Mouse (Mus musculus) gastrocnemius, adult 2 months (tissue): Measurements from ENCODE around the gene Pla2g12b. TPM values are rescaled to one million over a fixed set of nuclear protein-coding genes. Genes with fewer than 3 reads are reported as not detected.
"Not testable (repeated sequence)": the region's sequence is repeated elsewhere in the genome, so short reads cannot be mapped to it uniquely, and the experiment has no call there.

Source experiments
- DNase-seq: peaks from one replicate; pipeline ENCODE4 v3.0.0; 2022
- H3K27ac ChIP-seq: fragments of 200-600 bp; 2 replicates; pipeline ENCODE4 v1.8.1; 2022; ENCODE audit warnings: mild to moderate bottlenecking
- H3K4me3 ChIP-seq: fragments of 200-600 bp; 2 replicates; pipeline ENCODE4 v1.8.1; 2022; ENCODE audit warnings: mild to moderate bottlenecking, moderate library complexity
- CTCF ChIP-seq: fragments of 200-600 bp; IDR thresholded peaks from 2 replicates; pipeline ENCODE4 v1.8.1; 2022; ENCODE audit warnings: antibody characterized with exemption, mild to moderate bottlenecking, moderate library complexity
- intact Hi-C: fragments of 180-260 bp; cut with DNase I; formaldehyde crosslinking; loops from one replicate; pipeline ENCODE4 v1.15.1; 2025
- total RNA-seq, 2 experiments: library from RNA; stranded (reverse); gene quantifications; 2 replicates each; pipeline ENCODE4 v1.2.3; 2021

The Pla2g12b gene
- total RNA-seq, 2 experiments from 2014 or later: not detected

DNA sequence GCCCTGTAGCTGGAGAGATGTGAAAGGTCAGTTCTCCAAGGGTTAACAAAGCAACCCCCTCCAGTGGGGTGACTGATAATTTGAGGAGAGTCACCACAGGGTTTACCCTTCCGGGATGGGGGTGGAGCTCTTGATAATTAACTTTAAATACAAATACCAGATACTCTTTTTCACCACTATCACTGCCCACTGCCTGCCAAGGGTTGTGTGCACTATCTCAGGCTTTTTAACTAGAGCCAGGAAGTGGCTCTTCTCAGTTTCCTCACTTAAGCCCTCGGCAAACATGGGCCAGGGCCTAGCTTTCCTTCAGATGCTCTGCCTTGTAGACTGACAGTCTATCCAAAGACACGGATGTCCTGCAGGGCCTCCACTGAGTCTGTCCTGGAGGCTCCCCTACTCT lies 23.5 kb upstream of the Pla2g12b start:
- no peak for DNase-seq
- no peak overlapping the region for H3K27ac ChIP-seq
- TF ChIP-seq CTCF: no peak
- no peak overlapping the region for H3K4me3 ChIP-seq
- intact Hi-C loops: loop anchor here (10.0 kb wide), 1 partner anchor 485 kb away; no protein-coding TSS in a partner anchor

DNA sequence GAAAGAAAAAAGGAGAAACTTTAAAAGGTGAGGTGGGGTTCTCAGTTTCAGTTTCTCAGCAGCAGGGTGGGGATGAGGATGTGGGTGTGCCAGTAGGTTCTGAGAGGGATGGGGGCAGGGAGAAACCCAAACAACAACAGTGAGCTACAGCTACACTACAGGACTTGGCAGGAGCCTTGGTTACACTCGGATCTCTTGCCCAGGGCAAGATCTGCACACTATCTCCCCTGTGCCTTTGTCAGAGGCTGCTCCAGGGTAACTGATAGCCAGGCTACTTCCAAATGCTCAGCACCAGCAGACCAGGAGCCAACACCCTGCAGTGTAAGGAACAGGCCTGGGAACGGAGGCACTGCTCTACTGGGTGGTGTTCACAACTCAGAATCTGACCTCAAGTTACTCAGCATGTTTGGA lies 23.0 kb upstream of the Pla2g12b start:
- intact Hi-C loops: no loop called here
- DNase-seq: no peak
- TF ChIP-seq CTCF: no peak
- Histone ChIP-seq H3K27ac (no peak overlapping the region), H3K4me3 (no peak overlapping the region)

DNA sequence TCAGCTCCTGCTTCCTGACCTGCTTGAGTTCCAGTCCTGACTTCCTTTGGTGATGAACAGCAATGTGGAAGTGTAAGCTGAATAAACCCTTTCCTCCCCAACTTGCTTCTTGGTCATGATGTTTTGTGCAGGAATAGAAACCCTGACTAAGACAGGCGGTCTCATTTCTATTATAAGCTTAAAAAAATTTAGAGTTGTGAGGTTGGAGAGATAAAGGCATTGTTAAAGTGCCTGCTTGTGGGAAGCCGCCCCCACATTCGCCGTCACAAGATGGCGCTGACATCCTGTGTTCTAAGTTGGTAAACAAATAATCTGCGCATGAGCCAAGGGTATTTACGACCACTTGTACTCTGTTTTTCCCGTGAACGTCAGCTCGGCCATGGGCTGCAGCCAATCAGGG lies 21.9 kb upstream of the Pla2g12b start:
- intact Hi-C loops, DNase-seq, H3K27ac ChIP-seq, H3K4me3 ChIP-seq: not testable (repeated sequence)

DNA sequence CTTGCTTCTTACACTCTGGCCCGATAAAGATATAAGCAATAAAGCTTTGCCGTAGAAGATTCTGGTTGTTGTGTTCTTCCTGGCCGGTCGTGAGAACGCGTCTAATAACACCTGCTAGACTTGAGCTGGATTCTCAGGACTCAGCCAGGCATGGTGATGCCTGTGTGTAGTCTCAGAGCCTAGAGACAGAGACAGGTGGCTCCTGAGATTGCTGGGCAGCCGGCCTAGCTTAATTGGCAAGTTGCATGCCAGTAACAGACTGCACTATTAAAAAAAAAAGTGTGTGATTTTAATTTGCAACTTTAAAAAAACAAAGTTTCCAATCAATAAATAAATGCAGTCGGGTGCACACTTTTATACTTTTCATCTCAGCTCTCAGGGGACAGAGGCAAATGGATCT lies 16.5 kb upstream of the Pla2g12b start:
- Histone ChIP-seq H3K4me3 (no peak overlapping the region), H3K27ac (no peak overlapping the region)
- DNase-seq: no peak
- TF ChIP-seq CTCF: no peak
- intact Hi-C loops: no loop called here

DNA sequence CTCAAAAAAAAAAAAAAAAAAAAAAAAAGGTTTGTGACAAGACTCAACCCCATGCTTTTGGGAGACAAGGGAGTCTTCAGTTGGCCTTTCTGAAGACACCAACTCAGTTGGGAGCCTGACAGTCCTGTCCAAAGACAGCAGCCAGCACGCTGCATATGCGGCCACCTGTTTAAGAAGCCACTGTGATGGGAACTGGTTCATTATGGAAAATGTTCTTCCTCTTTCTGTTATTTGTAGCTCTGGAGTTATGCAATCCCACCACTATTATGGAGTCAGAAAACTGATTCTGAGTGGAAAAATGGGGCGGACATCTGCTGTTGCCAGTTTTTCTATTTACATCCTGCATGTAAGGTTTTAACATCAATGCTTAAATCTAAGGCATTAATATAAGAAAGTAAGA lies 13.8 kb upstream of the Pla2g12b start:
- DNase-seq: no peak
- intact Hi-C loops: no loop called here
- no peak for TF ChIP-seq CTCF
- Histone ChIP-seq H3K4me3 (no peak overlapping the region), H3K27ac (no peak overlapping the region)

DNA sequence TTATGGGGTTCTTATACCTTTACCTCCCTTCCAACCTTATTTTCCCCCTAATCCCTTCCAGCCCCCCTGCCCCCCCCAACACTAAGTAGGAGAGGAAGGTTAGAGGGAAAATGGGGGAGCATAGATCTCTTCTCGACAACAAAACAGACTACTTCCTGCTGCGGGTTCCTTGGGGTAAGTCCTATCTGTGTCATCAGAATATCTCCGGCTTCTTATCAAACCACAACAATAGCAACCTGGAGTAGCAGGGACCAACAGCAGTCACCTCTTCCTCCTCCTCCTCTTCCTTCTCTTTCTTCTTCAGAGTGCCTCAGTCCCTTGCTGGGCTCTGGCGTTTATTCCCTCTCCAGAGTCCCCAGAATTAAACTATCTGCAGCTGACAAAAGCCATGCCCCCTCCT lies 11.6 kb upstream of the Pla2g12b start:
- no peak for DNase-seq
- Histone ChIP-seq H3K4me3 (no peak overlapping the region), H3K27ac (no peak overlapping the region)
- intact Hi-C loops: no loop called here
- no peak for TF ChIP-seq CTCF

DNA sequence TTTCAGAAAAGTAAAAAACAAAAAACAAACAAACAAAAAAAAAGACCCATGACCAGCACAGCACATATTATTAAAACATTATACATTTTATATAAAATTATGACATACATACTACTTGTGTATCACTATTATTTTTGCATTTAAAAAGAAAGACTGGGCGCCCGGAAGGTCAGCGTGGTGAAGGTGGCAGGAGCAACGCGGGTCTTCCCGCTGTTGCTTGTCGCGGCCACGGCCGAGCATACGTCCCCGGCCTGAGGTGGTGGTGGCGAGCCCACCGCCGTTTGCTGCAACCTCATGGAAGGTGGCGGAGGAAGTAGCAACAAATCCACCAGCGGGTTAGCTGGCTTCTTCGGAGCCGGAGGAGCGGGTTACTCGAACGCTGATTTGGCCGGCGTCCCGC lies 8.0 kb upstream of the Pla2g12b start, which contains the start of gene Gm10273:
Gm10273 (plus strand) TSS at position 172 of the 400 bp plus-strand sequence.
- DNase-seq, H3K4me3 ChIP-seq, intact Hi-C loops, H3K27ac ChIP-seq: not testable (repeated sequence)

DNA sequence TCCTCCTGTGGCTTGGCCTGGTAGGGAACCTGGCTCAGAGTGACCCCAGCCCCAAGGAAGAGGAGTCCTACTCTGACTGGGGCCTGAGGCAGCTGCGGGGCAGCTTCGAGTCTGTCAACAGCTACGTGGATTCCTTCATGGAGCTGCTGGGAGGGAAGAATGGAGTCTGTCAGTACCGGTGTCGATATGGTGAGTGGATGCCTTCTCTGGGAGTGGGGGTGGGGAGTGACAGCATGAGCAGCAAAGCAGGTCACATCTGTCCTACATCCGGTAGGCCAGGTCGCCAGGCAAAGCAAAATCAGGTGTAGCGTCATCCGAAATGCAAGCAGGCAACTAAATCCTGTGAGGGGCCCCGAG lies 311 bp downstream of the Pla2g12b start:
- no peak for DNase-seq
- TF ChIP-seq CTCF: no peak

DNA sequence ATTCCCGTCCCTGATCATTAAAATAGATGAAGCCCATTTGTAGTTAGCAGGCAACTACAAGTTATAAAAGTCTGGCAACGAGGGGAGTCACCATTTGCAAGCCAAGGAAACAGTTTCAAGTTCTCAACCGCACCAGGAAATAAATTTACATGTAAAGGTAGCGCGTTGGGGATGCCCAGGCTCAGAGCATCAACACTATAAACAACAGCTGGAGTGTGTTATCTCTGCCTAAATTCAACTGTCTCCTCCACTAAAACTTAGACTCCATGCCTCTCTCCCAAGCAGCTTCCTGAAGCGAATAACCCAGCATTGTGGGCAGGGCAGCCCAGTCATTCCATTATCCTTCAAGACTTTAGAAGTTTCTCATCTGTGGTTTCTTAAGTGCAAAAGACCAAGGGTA lies 5.0 kb downstream of the Pla2g12b start:
- H3K4me3 ChIP-seq: no peak overlapping the region
- intact Hi-C loops: no loop called here
- H3K27ac ChIP-seq: no peak overlapping the region
- DNase-seq: no peak
- TF ChIP-seq CTCF: no peak

More for the DNA sequence above, 311 bp downstream of the Pla2g12b start:
- Histone ChIP-seq H3K4me3 (no peak overlapping the region), H3K27ac (no peak overlapping the region)
- intact Hi-C loops: no loop called here

DNA sequence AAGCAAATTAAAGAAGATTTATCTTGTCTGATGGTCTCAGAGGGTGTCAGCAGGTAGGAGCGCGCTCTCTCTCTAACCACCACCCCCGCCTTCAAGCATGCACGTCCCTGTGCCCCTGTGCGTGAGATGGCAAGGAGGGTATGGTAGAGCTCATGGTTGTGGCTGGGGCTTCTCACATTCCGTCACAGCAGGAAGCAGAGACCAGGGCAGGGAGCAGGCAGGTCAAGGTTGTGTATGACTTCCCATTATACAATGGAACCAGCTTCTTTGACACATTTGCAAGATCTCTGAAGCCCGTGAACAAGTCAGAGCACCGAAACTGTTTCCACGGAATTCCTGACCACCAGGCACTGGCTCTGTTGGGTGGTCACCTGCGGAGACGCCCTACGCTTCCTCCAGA lies 6.8 kb downstream of the Pla2g12b start:
- intact Hi-C loops: no loop called here
- no peak for DNase-seq
- Histone ChIP-seq H3K27ac (no peak overlapping the region), H3K4me3 (no peak overlapping the region)
- TF ChIP-seq CTCF: no peak

DNA sequence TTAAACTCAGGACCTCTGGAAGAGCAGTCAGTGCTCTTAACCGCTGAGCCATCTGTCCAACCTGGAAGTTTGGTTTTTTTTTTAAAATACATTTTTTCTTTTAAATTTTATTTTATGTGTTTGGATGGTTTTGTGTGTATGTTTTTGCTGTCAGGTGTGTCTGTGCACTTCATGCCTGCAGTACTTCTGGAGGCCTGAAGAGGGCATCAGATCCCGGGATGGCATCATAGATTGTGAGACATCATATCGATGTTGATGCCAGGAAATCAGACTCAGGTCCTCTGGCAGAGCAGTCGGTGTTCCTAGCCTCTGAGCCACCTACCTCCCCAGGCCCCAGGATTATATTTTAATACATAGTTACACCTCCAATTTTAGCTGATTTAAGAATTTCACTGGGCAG lies 10.3 kb downstream of the Pla2g12b start:
- TF ChIP-seq CTCF: peak; percentile 23; the same call in 1 of the 2 replicates
- intact Hi-C loops: no loop called here
- Histone ChIP-seq H3K4me3 (no peak overlapping the region), H3K27ac (no peak overlapping the region)
- DNase-seq: no peak

DNA sequence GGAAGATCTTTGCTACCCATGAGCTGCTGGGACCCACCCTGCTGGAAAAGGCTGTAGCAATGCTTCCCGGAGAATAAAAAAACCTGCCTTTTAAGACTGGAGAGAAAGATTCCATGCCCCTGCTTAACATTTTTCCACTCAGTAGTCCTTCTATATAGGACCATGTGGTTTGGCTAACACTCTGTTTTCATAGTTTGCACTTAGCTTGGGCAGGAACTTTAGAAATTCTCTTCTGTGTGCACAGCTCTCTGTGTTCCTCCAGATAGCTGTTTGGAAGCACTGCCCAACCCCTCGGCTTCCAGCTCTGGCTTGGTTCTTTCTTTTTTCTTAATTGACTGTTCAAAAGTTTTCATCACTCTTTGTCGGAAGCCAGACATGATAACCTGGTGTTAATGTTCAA lies 13.2 kb downstream of the Pla2g12b start:
- Histone ChIP-seq H3K27ac (peak overlapping the region; percentile 48), H3K4me3 (no peak overlapping the region)
- intact Hi-C loops: no loop called here
- TF ChIP-seq CTCF: no peak
- no peak for DNase-seq

DNA sequence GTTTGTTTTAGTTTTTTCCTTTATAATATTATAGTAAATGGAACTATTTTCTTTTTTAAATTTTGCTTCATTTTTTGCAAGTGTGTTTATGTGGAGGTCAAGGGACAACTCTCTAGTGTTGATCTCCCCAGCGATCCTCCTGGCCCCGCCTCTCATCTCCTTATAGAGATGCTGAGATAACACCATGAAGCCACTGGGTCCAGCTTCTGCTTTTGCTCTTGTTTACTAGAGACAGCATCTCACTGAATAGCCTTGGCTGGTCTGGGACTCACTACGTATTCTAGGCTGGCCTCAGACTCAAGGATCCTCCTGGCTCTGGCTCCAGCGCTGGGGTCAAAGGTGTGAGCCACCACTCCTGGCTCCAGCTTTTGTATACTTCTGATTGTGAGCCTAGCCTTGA lies 16.1 kb downstream of the Pla2g12b start:
- Histone ChIP-seq H3K27ac (no peak overlapping the region), H3K4me3 (no peak overlapping the region)
- no peak for TF ChIP-seq CTCF
- intact Hi-C loops: no loop called here
- no peak for DNase-seq

DNA sequence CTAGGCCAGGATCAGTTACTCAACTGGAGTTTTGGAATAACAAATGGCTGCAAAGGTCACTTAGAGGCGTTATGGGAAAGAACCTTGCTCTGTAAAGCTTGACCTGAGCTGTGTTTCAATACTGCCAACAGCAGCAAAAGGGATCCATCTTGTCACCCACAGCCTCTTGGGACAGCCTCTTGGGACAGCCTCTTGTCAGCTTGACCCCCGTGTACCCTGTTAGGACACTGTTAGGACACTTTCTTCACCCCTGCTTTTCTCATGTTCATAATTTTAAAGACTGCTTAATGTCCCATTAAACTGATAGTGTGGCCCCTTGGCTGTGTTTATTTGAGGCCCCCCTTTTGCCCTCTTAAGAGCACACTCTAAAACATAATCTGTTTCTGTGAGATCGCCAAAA lies 21.0 kb downstream of the Pla2g12b start:
- DNase-seq: no peak
- peak overlapping the region; percentile 57 for H3K27ac ChIP-seq
- H3K4me3 ChIP-seq: no peak overlapping the region
- intact Hi-C loops: no loop called here
- TF ChIP-seq CTCF: no peak

DNA sequence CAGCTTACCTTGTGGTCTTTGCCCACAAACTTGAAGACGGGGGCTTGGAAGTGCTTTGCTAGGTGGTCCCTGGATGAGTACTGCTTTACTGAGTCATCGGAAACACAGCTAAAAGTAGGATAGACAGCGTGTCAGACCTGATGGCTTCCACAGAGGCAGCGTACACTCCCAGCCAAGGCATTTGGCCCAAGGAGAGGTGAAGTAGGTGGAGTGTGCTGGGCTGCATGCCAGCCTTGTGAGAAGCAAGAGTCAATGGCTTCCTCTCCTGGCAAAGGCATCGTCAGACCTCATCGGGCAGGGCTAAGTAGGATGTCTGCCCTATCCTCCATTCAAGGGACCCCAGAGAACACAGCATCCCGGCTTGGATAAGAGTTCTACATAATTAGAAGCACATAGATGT lies 21.9 kb downstream of the Pla2g12b start:
- Histone ChIP-seq H3K27ac (peak overlapping the region; percentile 59), H3K4me3 (no peak overlapping the region)
- peak; percentile 81 for DNase-seq
- intact Hi-C loops: no loop called here
- TF ChIP-seq CTCF: no peak
